Mouse (Mus musculus) neural tube, postnatal 0 days (tissue): Measurements from ENCODE around the gene Olfr250. TPM values are rescaled to one million over a fixed set of nuclear protein-coding genes. Genes with fewer than 3 reads are reported as not detected.

ENCODE experiments used
- polyA plus RNA-seq: library from polyadenylated mRNA; unstranded; fragments of >200 nt; fragmentation: Nextera tagmentation; extraction: Ambion mirVana; gene quantifications from 2 replicates; pipeline ENCODE4 v1.2.1, GENCODE M21; 2015

The Olfr250 gene
- not detected in 2 replicates for polyA plus RNA-seq

DNA sequence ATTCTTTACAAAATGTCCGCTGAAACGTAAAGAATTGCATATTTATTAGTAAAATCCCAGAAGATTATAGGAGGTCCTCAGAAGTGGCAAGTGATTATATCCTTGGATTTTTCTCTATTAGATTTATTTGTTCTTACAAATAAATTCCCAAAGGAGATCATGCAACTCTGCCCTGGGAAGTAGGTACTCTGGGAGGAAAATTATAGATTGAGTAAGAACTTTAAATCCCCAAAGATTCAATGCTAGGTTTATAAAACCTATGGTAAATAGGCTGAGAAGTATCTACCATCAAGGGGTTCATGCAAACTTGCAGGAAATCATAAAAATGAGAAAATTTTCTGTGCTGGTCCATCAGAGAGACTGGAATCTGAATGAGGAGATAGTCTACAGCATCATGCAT is at the start of gene Olfr250:
Gene Olfr250, plus strand, starts transcription at position 301 of the 400 bp plus-strand sequence.

DNA sequence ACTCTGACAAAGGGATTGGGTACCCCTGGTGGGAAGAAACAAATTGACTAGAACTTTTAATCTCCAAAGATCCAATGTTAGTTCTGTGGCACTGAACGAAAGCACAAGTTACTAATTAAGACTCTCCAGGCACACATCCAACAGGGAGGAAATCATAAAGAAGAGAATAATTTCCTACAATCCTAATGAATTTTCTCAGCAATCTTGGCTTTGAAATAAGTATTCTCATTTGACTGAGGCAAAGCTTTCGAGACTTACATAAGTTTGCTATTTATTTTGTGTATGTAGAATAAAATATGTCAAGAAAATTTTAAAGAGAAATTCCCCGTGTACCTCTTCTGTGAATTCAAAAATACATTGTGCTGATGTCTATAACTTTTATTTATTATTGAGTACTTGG is 37.9 kb upstream of the Olfr250 start, which contains the start of gene Olfr25:
Gene Olfr25, plus strand, starts transcription at position 301 of the 400 bp plus-strand sequence.

GRCm38 (mm10) chr9:38348111-38348510 is 18.6 kb upstream of the Olfr250 start, which contains the start of gene Olfr898:
Gene Olfr898 (plus strand): TSS chr9:38348411.

GRCm38 (mm10) chr9:38376786-38377185 is 10.1 kb downstream of the Olfr250 start, which contains the start of gene Olfr251:
Gene Olfr251 (plus strand): TSS chr9:38377086.

DNA sequence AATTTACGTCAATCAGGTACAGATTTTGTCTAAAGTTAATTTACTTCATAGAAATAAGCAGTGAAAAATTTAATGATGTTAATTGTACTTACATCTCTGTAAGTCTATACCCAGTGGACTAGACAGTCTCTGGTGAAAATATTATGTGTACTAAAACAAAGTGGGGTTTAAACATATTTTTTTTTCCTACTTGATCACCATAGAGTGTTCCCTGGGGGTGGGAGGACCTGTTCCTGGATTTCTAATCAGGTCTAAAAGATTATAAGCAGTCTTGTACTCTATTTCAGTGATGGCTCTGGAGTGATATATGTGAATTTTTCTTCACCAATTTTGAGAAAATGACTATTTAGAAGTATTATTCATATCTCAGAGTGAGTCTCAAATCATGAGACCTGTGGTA is 34.7 kb downstream of the Olfr250 start, which contains the start of gene Olfr147:
Gene Olfr147, plus strand, starts transcription at position 301 of the 400 bp plus-strand sequence.

Other genes with a start within 250 kb of the Olfr250 start
- gene Olfr890, start 224.4 kb upstream of the Olfr250 start, polyA plus RNA-seq: not detected in 2 replicates
- gene Olfr891, start 186.1 kb upstream of the Olfr250 start, polyA plus RNA-seq: not detected in 2 replicates
- gene Olfr893, start 158.5 kb upstream of the Olfr250 start, polyA plus RNA-seq: not detected in 2 replicates
- not detected in 2 replicates for gene Olfr894, start 148.8 kb upstream of the Olfr250 start, polyA plus RNA-seq
- gene Olfr143, start 114.1 kb upstream of the Olfr250 start, polyA plus RNA-seq: not detected in 2 replicates
- gene Olfr895, start 99.0 kb upstream of the Olfr250 start, polyA plus RNA-seq: not detected in 2 replicates
- gene Olfr896-ps1, start 75.8 kb upstream of the Olfr250 start, polyA plus RNA-seq: not detected in 2 replicates
- gene Olfr25, start 37.8 kb upstream of the Olfr250 start, polyA plus RNA-seq: not detected in 2 replicates
- gene Olfr898, start 18.5 kb upstream of the Olfr250 start, polyA plus RNA-seq: not detected in 2 replicates
- not detected in 2 replicates for gene Olfr251, start 10.2 kb downstream of the Olfr250 start, polyA plus RNA-seq
- gene Olfr147, start 34.8 kb downstream of the Olfr250 start, polyA plus RNA-seq: not detected in 2 replicates
- gene Olfr901, start 62.6 kb downstream of the Olfr250 start, polyA plus RNA-seq: not detected in 2 replicates
- not detected in 2 replicates for gene Olfr902, start 80.8 kb downstream of the Olfr250 start, polyA plus RNA-seq
- gene Olfr904, start 96.2 kb downstream of the Olfr250 start, polyA plus RNA-seq: not detected in 2 replicates
- gene Olfr905, start 104.2 kb downstream of the Olfr250 start, polyA plus RNA-seq: not detected in 2 replicates
- not detected in 2 replicates for gene Olfr906, start 120.2 kb downstream of the Olfr250 start, polyA plus RNA-seq
- not detected in 2 replicates for gene Olfr907, start 128.9 kb downstream of the Olfr250 start, polyA plus RNA-seq
- gene Olfr911-ps1, start 154.7 kb downstream of the Olfr250 start, polyA plus RNA-seq: not detected in 2 replicates
- not detected in 2 replicates for gene Olfr910, start 171.0 kb downstream of the Olfr250 start, polyA plus RNA-seq
- not detected in 2 replicates for gene Olfr912, start 213.3 kb downstream of the Olfr250 start, polyA plus RNA-seq
- not detected in 2 replicates for gene Olfr913, start 225.9 kb downstream of the Olfr250 start, polyA plus RNA-seq
- not detected in 2 replicates for gene Olfr914, start 238.2 kb downstream of the Olfr250 start, polyA plus RNA-seq